Mouse (Mus musculus): ENCODE results near the gene Nap1l1.
"Not testable (repeated sequence)": the region's sequence is repeated elsewhere in the genome, so short reads cannot be mapped to it uniquely, and the experiment has no call there.

DNA sequence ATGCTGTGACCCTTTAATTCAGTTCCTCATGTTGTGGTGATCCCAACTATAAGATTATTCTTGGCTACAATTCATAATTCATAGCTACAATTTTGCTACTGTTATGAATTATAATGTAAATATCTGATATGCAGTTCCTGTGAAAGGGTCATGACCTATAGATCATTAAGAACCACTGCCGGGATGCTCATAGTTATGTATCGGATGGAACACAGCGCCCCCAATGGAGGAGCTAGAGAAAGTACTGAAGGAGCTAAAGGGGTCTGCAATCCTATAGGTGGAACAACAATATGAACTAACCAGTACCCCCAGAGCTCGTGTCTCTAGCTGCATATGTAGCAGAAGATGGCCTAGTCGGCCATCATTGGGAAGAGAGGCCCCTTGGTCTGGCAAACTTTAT lies 23.4 kb upstream of the Nap1l1 start:
- not testable (repeated sequence) for TF ChIP-seq CTCF (IDR thresholded peaks at IDR 0.05; ENCODE audit: control insufficient read depth, insufficient read depth, low read length); POLR2A (IDR thresholded peaks at IDR 0.05; ENCODE audit: borderline replicate concordance, control insufficient read depth, low read depth, low read length)

Measured in bone marrow, adult 2 months (tissue).